Mouse (Mus musculus): ENCODE measurements around the gene Ooep. TPM values are rescaled to one million over a fixed set of nuclear protein-coding genes. Genes with fewer than 3 reads are reported as not detected.
A peak's percentile ranks its signal among the peaks of the same experiment; 100 is the strongest.

The Ooep gene
- polyA plus RNA-seq (2016; fragmentation: Nextera tagmentation; extraction: Ambion mirVana), result 0.97 and 1.2 TPM in 2 replicates

DNA sequence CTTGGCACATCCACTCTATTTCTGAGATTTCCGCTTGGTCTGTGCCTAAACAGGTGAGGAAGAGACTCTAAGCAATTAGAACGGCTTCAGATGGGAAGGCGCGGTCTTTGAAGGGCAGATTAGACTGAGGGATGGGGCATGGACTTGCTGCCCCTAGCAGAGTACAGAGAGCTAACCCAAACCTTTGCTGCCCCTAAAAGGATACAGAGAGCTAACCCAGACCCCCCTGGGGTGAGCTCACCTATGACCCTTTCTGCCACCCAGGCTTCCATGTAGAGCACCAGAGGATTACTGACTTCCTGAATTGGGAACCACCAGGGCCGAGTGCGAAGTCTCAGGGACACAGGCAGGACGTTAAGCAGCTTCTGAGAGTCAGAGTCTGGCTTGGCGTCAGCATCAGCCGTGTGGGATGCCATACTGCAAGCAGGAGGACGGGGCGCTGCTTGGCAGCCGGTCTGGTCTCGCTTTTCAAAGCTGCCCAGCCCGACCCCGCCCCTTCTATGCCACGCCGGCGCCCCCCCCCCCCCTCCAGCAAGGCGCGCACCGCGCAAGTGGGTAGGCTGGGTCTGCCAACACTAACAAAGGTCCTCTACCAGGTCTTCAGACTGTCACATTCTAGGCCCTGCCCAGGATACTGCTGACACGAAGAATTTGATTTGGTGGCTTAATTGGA lies at the start of gene Ooep:
Gene Ooep, minus strand, starts transcription at position 613 of the 673 bp plus-strand sequence.
- peak within 1 kb of the TSS; percentile 42; the same call in 1 of the 2 replicates for H3K27ac ChIP-seq
- DNase-seq (ENCODE audit: low spot score), result peak; percentile 77
- no peaks in the 10 kb centered on the region for H3K9me3 ChIP-seq
- H3K4me1 ChIP-seq, result peaks cover 10% of the 10 kb centered on the region
- H3K4me3 ChIP-seq, result peak within 1 kb of the TSS; percentile 56
- no peaks in the 10 kb centered on the region for H3K36me3 ChIP-seq
- H3K27me3 ChIP-seq (ENCODE audit: insufficient read depth, poor library complexity, severe bottlenecking), result peaks cover 13% of the 10 kb centered on the region; the same call in 1 of the 2 replicates
- 3% methylated on average over 23 of the region's 23 CpGs for WGBS

DNA sequence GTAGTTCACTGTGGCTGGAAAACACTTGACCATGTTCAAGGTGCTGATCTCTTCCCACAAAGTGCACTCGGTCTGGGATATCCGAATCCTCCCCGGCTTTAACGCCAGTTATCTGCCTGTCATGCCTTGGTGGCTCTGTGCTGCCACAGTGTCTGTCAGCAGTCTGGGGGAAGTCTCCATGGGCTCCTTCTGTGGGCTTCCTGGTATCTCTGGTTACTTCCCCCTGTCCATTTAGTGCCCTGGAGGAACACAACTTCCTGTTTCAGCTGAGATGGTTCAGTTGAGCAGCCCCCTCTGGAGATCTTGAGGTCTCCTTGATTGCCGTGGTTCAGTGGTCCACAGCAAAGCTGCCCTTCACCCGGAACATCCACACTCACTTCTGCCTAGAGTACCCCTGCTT lies 49.7 kb upstream of the Ooep start:
- WGBS, result 47% methylated on average over 6 of the region's 6 CpGs
- Histone ChIP-seq H3K9me3 (no peaks in the 10 kb centered on the region), H3K4me3 (no peak overlapping the region; the same call in 1 of the 2 replicates), H3K27me3 (ENCODE audit: insufficient read depth, poor library complexity, severe bottlenecking) (peaks cover 14% of the 10 kb centered on the region; the same call in 1 of the 2 replicates), H3K36me3 (no peaks in the 10 kb centered on the region), H3K27ac (no peak overlapping the region), H3K4me1 (peaks cover 12% of the 10 kb centered on the region)
- no peak for DNase-seq (ENCODE audit: low spot score)

DNA sequence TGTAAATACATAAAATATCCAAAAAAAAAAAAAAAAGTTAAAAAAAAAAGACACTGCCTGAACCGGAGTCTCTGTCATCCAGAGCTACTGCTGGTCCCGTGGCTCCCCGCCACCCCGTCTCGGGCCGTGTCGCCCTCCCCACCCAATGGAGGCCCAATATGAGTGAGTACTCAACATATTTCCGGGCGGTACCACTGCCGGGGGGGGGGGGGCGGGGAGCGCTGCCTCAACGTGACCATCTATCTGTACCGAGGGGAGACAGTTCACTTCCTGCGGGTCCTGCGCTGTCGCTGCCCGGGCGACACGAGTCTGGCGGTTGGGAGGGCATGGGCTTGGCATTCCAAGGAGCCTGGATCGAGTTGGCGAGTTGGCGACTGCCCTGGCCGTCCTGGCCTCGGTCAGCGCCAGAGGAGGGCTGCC lies 48.8 kb upstream of the Ooep start:
- peaks cover 12% of the 10 kb centered on the region for H3K4me1 ChIP-seq
- no peaks in the 10 kb centered on the region for H3K9me3 ChIP-seq
- H3K27ac ChIP-seq, result peak overlapping the region; percentile 64; the same call in 1 of the 2 replicates
- WGBS, result 10% methylated on average over 26 of the region's 27 CpGs
- H3K36me3 ChIP-seq, result no peaks in the 10 kb centered on the region
- peak; percentile 78 for DNase-seq (ENCODE audit: low spot score)
- peak overlapping the region; percentile 61 for H3K4me3 ChIP-seq
- H3K27me3 ChIP-seq (ENCODE audit: insufficient read depth, poor library complexity, severe bottlenecking), result peaks cover 14% of the 10 kb centered on the region; the same call in 1 of the 2 replicates

DNA sequence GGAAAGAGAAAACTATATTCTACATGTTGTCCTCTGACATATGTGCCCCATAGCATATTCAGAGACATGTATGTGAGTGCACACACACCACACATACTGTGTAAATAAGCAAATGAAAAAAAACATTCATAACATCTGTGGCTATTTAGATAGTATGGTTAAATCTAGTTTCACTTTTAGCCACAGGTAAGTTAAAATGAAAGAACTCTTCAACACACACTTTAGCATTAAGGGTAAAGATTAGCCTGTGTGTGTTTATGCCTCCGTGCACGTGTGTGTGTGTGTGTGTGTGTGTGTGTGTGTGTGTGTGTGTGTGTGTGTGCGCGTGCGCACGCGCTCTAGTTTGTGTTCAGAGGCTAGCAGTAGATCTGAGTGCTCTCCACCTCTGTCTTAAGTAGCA lies 23.1 kb upstream of the Ooep start:
- H3K27ac ChIP-seq, result no peak overlapping the region
- DNase-seq (ENCODE audit: low spot score), result no peak
- H3K27me3 ChIP-seq (ENCODE audit: insufficient read depth, poor library complexity, severe bottlenecking), result peaks cover 17% of the 10 kb centered on the region
- H3K4me3 ChIP-seq, result no peak overlapping the region
- H3K36me3 ChIP-seq, result no peaks in the 10 kb centered on the region
- no peaks in the 10 kb centered on the region for H3K9me3 ChIP-seq
- H3K4me1 ChIP-seq, result no peaks in the 10 kb centered on the region
- 86% methylated on average over 7 of the region's 7 CpGs for WGBS

DNA sequence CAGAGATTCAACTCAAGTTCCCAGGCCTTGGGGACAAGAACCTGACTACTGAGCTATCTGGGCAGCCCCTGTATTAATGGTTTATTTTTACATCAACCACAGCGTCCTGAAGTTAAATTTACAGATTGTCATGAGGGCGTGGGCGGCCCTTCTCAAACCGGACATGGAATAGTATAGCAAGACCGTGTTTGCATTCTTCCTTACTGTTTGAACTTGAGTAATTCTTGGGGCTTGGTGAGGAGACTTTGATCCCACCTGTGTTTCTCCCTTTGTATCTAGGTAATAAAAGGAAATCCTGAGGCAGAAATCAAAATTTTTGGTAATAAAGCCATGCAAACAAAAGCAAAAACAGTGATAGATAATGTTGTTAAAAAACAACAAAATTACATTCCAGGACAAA lies 22.0 kb upstream of the Ooep start:
- Histone ChIP-seq H3K4me3 (no peak overlapping the region), H3K36me3 (no peaks in the 10 kb centered on the region), H3K27me3 (ENCODE audit: insufficient read depth, poor library complexity, severe bottlenecking) (peaks cover 27% of the 10 kb centered on the region), H3K4me1 (peaks cover 7% of the 10 kb centered on the region), H3K27ac (no peak overlapping the region), H3K9me3 (no peaks in the 10 kb centered on the region)
- no peak for DNase-seq (ENCODE audit: low spot score)
- WGBS, result 76% methylated on average over 5 of the region's 5 CpGs

DNA sequence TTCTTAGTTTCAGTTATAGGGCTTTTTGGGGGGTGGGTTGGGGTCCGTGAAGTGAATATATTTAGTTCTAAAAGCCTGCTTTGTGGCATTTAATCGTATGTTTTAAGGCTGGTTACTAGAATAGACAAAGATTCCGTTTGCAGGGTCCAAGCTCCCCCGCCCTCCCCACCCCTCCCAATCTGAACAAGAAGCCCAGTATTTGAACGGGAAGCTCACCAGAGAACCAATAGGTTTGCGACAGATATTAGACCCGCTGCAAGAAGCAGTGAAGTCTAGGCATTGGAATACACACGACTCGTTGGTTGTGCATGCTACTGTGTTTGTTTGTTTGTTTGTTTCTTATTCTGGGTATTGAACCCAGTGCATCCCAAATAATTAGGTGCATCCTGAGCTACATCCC lies 18.0 kb upstream of the Ooep start:
- DNase-seq (ENCODE audit: low spot score), result no peak
- H3K27me3 ChIP-seq (ENCODE audit: insufficient read depth, poor library complexity, severe bottlenecking), result peaks cover 63% of the 10 kb centered on the region
- H3K4me3 ChIP-seq, result peak overlapping the region; percentile 59; the same call in 1 of the 2 replicates

DNA sequence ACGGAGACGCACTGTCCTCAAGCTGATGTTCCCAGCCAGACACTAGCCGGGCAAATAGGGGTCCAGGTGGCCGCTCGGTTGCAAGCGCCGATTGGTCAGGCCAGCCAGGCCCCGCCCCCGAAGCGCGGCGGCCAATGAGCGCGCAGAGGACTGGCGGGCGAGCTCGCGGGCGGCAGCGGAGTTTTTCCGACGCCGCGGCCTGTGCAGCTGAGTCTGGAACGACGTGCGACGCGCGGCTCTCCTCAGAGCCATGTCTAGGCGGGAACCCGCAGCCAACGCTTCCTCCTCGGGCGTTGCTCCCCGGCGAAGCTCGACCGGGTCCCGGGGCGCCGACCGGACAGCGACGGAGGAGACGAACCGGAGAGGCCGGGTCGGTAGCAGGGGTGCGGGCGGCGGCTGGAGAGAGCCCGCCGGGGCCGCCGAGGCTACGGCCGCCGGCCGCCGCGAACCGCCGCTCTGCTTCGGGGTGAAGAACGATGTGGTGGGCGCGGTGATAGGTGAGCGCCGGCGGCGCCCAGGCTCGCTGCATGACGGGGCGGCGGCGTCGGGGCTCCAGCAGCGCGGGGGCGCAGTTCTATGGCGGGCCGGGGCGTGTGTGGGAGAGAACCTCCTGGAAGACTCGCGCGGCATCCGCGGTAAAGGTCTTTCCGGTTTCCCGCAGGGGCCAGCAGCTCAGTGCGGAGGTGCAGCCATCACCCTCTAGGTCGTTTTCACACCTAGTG lies 17.3 kb upstream of the Ooep start, which contains the start of gene Ddx43:
Gene Ddx43, plus strand, starts transcription at position 148 of the 722 bp plus-strand sequence.
- WGBS, result 3% methylated on average over 92 of the region's 93 CpGs
- H3K4me1 ChIP-seq, result peaks cover 7% of the 10 kb centered on the region
- peak; percentile 82 for DNase-seq (ENCODE audit: low spot score)
- peak within 1 kb of the TSS; percentile 76 for H3K27ac ChIP-seq
- peak within 1 kb of the TSS; percentile 59 for H3K4me3 ChIP-seq
- H3K36me3 ChIP-seq, result no peaks in the 10 kb centered on the region
- peaks cover 63% of the 10 kb centered on the region for H3K27me3 ChIP-seq (ENCODE audit: insufficient read depth, poor library complexity, severe bottlenecking)
- no peaks in the 10 kb centered on the region for H3K9me3 ChIP-seq

More for the DNA sequence above, 18.0 kb upstream of the Ooep start:
- Histone ChIP-seq H3K9me3 (no peaks in the 10 kb centered on the region), H3K36me3 (no peaks in the 10 kb centered on the region), H3K27ac (no peak overlapping the region), H3K4me1 (peaks cover 7% of the 10 kb centered on the region)
- WGBS, result 48% methylated on average over 9 of the region's 9 CpGs

DNA sequence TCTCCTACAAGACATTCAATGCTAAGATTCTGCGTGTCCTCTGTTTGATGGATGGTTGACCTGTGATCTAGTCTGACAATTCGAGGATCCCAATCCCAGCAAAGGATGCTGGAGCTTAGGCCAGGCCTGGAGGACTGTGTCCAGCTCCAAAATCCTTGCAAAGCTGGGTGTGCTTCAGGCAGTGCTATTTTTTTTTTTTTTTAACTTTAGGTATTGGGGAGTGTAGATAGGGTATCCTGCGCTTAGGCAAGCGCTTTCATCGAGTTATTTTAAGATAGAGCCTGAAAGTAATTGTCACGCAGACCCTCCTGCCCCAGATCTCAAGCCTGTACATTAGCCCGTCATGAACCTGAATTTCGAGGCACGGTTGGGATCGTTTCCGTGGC lies 16.7 kb upstream of the Ooep start:
- 30% methylated on average over 11 of the region's 11 CpGs for WGBS
- Histone ChIP-seq H3K36me3 (no peaks in the 10 kb centered on the region), H3K27ac (no peak overlapping the region), H3K27me3 (ENCODE audit: insufficient read depth, poor library complexity, severe bottlenecking) (peaks cover 63% of the 10 kb centered on the region), H3K9me3 (no peaks in the 10 kb centered on the region), H3K4me3 (peak overlapping the region; percentile 59), H3K4me1 (peaks cover 7% of the 10 kb centered on the region)
- no peak for DNase-seq (ENCODE audit: low spot score)

DNA sequence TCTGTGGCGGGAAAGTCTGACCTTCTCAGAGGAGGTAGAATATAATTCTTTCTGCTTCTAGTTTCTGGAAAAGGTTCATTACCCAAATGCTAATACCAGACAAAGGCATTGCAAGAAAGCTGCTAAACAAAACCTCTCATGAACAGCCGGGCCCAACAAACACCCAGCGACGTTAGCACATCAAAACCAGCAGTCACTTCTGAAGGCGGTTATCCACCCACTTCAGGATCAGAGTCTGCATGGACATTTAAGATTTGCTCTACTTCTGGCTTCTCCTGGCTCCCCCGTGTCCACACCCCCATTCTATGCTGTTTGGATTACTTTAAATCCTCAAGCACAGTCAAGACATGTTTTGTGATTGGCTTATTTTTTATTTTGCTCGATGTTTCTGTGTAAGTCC lies 16.1 kb upstream of the Ooep start:
- no peak overlapping the region for H3K4me3 ChIP-seq
- H3K27ac ChIP-seq, result no peak overlapping the region
- H3K36me3 ChIP-seq, result no peaks in the 10 kb centered on the region
- 58% methylated on average over 7 of the region's 7 CpGs for WGBS
- DNase-seq (ENCODE audit: low spot score), result no peak
- H3K27me3 ChIP-seq (ENCODE audit: insufficient read depth, poor library complexity, severe bottlenecking), result peaks cover 63% of the 10 kb centered on the region
- no peaks in the 10 kb centered on the region for H3K9me3 ChIP-seq
- H3K4me1 ChIP-seq, result peaks cover 7% of the 10 kb centered on the region

DNA sequence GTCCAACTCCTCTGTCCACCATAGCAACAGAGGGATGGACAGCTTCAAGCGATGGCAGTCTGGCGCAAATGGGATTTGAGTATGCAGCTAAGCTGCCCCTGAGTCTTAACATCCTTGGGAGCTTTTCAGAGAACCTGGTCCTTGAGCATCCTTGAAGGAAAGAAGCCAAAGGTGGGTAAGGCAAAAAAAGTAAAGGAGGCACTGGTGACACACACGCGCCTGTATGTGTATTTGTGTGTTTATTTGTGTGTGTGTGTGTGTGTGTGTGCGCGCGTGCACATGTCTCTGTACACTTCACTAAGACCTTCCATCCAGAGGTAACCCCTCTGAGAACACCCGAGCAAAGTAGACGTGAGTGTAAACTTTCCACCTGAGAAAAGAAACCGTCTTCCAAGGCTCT lies 15.2 kb upstream of the Ooep start:
- Histone ChIP-seq H3K4me3 (no peak overlapping the region), H3K27me3 (ENCODE audit: insufficient read depth, poor library complexity, severe bottlenecking) (peaks cover 63% of the 10 kb centered on the region), H3K4me1 (peaks cover 7% of the 10 kb centered on the region), H3K36me3 (no peaks in the 10 kb centered on the region), H3K9me3 (no peaks in the 10 kb centered on the region), H3K27ac (no peak overlapping the region)
- no peak for DNase-seq (ENCODE audit: low spot score)
- 81% methylated on average over 10 of the region's 10 CpGs for WGBS

DNA sequence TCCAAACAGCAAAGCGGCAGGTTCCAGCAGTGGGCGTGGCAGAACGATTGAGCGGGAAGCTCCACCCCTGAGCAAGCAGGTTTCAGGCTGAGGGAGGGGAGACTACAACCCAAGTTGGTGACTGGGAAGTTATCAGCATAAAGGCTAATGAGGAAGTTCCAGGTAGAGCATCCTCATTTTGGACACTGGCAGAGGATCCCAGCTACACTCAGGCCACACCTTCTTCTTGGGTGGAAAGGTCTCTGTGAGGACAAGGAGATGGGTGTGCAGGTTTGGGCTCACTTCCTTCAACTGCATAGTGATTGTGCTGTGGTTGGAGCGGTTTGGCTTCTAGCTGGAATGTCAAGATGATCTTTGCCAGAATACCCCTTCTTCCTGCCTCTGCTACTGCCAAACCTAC lies 11.5 kb upstream of the Ooep start:
- H3K9me3 ChIP-seq, result no peaks in the 10 kb centered on the region
- DNase-seq (ENCODE audit: low spot score), result peak; percentile 43
- no peaks in the 10 kb centered on the region for H3K36me3 ChIP-seq
- H3K27me3 ChIP-seq (ENCODE audit: insufficient read depth, poor library complexity, severe bottlenecking), result peaks cover 30% of the 10 kb centered on the region
- no peak overlapping the region for H3K27ac ChIP-seq
- 41% methylated on average over 5 of the region's 5 CpGs for WGBS
- H3K4me3 ChIP-seq, result no peak overlapping the region
- no peaks in the 10 kb centered on the region for H3K4me1 ChIP-seq

DNA sequence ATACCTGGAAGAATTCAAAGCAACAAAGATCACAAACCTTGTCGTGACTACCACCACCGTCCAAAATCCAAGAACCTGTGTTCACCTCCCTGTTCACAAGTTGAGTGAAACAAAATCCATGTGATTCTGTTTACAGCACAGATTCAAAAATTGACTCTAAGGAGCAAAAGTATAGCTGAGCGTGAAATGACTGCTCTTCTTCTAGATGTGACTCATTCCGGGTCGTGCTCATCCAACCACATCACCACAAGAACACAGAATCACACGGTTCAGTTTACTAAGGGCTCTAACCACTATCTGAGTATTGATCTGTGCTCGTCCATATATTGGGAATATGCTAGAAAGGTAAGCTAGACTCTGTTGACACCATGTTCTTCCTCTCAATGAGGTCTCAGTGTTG lies 8.4 kb upstream of the Ooep start:
- Histone ChIP-seq H3K36me3 (no peaks in the 10 kb centered on the region), H3K4me3 (no peak overlapping the region), H3K27ac (no peak overlapping the region), H3K27me3 (ENCODE audit: insufficient read depth, poor library complexity, severe bottlenecking) (peaks cover under 1% of the 10 kb centered on the region; the same call in 1 of the 2 replicates), H3K9me3 (no peaks in the 10 kb centered on the region), H3K4me1 (no peaks in the 10 kb centered on the region)
- no peak for DNase-seq (ENCODE audit: low spot score)
- 85% methylated on average over 7 of the region's 7 CpGs for WGBS

DNA sequence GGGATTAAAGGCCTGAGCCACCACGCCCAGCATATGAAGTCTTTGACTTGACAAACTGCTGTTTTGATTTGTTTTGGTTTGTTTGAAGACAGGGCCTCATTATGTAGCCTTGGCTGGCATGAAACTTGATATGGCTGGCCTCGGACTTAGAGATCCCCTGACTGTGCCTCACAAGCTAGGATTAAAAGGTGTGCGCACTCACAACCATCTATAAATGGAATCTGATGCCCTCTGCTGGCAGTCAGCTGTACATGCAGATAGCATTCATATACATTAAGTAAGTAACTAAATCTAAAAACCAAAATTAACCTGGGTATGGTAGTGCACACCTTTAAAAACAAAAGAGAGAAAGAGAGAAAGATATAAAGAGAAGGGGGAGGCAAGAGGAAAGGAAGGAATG lies 7.4 kb upstream of the Ooep start:
- no peaks in the 10 kb centered on the region for H3K4me1 ChIP-seq
- no peak overlapping the region for H3K4me3 ChIP-seq
- no peaks in the 10 kb centered on the region for H3K9me3 ChIP-seq
- DNase-seq (ENCODE audit: low spot score), result no peak
- H3K27me3 ChIP-seq (ENCODE audit: insufficient read depth, poor library complexity, severe bottlenecking), result no peaks in the 10 kb centered on the region
- no peak overlapping the region for H3K27ac ChIP-seq
- WGBS, result 50% methylated on average over 3 of the region's 3 CpGs
- no peaks in the 10 kb centered on the region for H3K36me3 ChIP-seq
